Mouse (Mus musculus): ENCODE data around the gene Cela3a. TPM values are rescaled to one million over a fixed set of nuclear protein-coding genes. Genes with fewer than 3 reads are reported as not detected.

Gene Cela3a
- polyA plus RNA-seq, 1 experiment from 2014 or later: not detected

- Histone ChIP-seq H3K9me3 (ENCODE audit: control insufficient read depth, low read length) (no peaks in the 10 kb centered on the region), H3K9ac (ENCODE audit: low read depth, low read length) (no peak overlapping the region), H3K4me1 (replicated peaks; ENCODE audit: control insufficient read depth, insufficient read depth, low read length) (peaks cover 3% of the 10 kb centered on the region), H3K4me3 (ENCODE audit: low read depth, low read length) (no peak overlapping the region), H3K27me3 (replicated peaks; ENCODE audit: control insufficient read depth, insufficient read depth, low read length) (no peaks in the 10 kb centered on the region), H3K27ac (ENCODE audit: low read depth, low read length) (no peak overlapping the region), H3K4me2 (no peak overlapping the region), H3K36me3 (ENCODE audit: control insufficient read depth, insufficient read depth, low read length) (no peaks in the 10 kb centered on the region)
- no peak for DNase-seq (ENCODE audit: low spot score)
- ATAC-seq (replicated peaks; ENCODE audit: low FRiP score): no peak
- 77% methylated on average over 3 of the region's 3 CpGs for WGBS
These were observed 48.6 kb downstream of the Cela3a start for GRCm38 (mm10) chr4:137360996-137361395.

GRCm38 (mm10) chr4:137358291-137359002, 51.1 kb downstream of the Cela3a start:
- H3K4me2 ChIP-seq: peak overlapping the region; percentile 87
- no peak for DNase-seq (ENCODE audit: low spot score)
- peak overlapping the region; percentile 93; the same call in 1 of the 2 replicates for H3K4me3 ChIP-seq (ENCODE audit: low read depth, low read length)
- peak overlapping the region; percentile 40; the same call in 1 of the 2 replicates for H3K27ac ChIP-seq (ENCODE audit: low read depth, low read length)
- H3K9ac ChIP-seq (ENCODE audit: low read depth, low read length): 0 out of 2 replicates have a peak overlapping the region, but pooled peaks have one; percentile 20
- ATAC-seq (replicated peaks; ENCODE audit: low FRiP score): peak; percentile 32; the same call in 1 of the 2 replicates
- no peaks in the 10 kb centered on the region for H3K9me3 ChIP-seq (ENCODE audit: control insufficient read depth, low read length)
- H3K4me1 ChIP-seq (replicated peaks; ENCODE audit: control insufficient read depth, insufficient read depth, low read length): peaks cover 12% of the 10 kb centered on the region
- 28% methylated on average over 14 of the region's 14 CpGs for WGBS
- H3K36me3 ChIP-seq (ENCODE audit: control insufficient read depth, insufficient read depth, low read length): no peaks in the 10 kb centered on the region
- H3K27me3 ChIP-seq (replicated peaks; ENCODE audit: control insufficient read depth, insufficient read depth, low read length): no peaks in the 10 kb centered on the region

GRCm38 (mm10) chr4:137357517-137358254, 51.9 kb downstream of the Cela3a start, which contains the start of gene Cdc42:
Cdc42 (minus strand) TSS chr4:137357720.
- Histone ChIP-seq H3K4me2 (peak within 1 kb of the TSS; percentile 87), H3K27me3 (replicated peaks; ENCODE audit: control insufficient read depth, insufficient read depth, low read length) (no peaks in the 10 kb centered on the region), H3K9me3 (ENCODE audit: control insufficient read depth, low read length) (no peaks in the 10 kb centered on the region), H3K4me3 (ENCODE audit: low read depth, low read length) (peak within 1 kb of the TSS; percentile 93), H3K27ac (ENCODE audit: low read depth, low read length) (peak within 1 kb of the TSS; percentile 98), H3K9ac (ENCODE audit: low read depth, low read length) (peak within 1 kb of the TSS; percentile 98), H3K36me3 (ENCODE audit: control insufficient read depth, insufficient read depth, low read length) (no peaks in the 10 kb centered on the region), H3K4me1 (replicated peaks; ENCODE audit: control insufficient read depth, insufficient read depth, low read length) (peaks cover 15% of the 10 kb centered on the region)
- WGBS: 0% methylated on average over 32 of the region's 44 CpGs
- DNase-seq (ENCODE audit: low spot score): peak; percentile 99
- ATAC-seq (replicated peaks; ENCODE audit: low FRiP score): peak; percentile 95

- Histone ChIP-seq H3K4me3 (ENCODE audit: low read depth, low read length) (peak overlapping the region; percentile 93), H3K4me2 (peak overlapping the region; percentile 87), H3K4me1 (replicated peaks; ENCODE audit: control insufficient read depth, insufficient read depth, low read length) (peaks cover 16% of the 10 kb centered on the region), H3K27ac (ENCODE audit: low read depth, low read length) (peak overlapping the region; percentile 98), H3K9ac (ENCODE audit: low read depth, low read length) (peak overlapping the region; percentile 98), H3K36me3 (ENCODE audit: control insufficient read depth, insufficient read depth, low read length) (no peaks in the 10 kb centered on the region), H3K27me3 (replicated peaks; ENCODE audit: control insufficient read depth, insufficient read depth, low read length) (no peaks in the 10 kb centered on the region), H3K9me3 (ENCODE audit: control insufficient read depth, low read length) (no peaks in the 10 kb centered on the region)
- DNase-seq (ENCODE audit: low spot score): peak; percentile 70
- ATAC-seq (replicated peaks; ENCODE audit: low FRiP score): peak; percentile 72
- WGBS: 0% methylated on average over 43 of the region's 90 CpGs
These were observed 52.7 kb downstream of the Cela3a start for GRCm38 (mm10) chr4:137356674-137357510.

Other genes starting within 250 kb of the Cela3a start
- gene Wnt4, start 132.3 kb downstream of the Cela3a start, polyA plus RNA-seq (2014; fragmentation: Nextera tagmentation; extraction: Ambion mirVana): 1.8 and 1.9 TPM in 2 replicates
- gene Cdc42, start 52.1 kb downstream of the Cela3a start, polyA plus RNA-seq (2014; fragmentation: Nextera tagmentation; extraction: Ambion mirVana): 459 and 500 TPM in 2 replicates
- gene Cela3b, start 20.7 kb upstream of the Cela3a start, polyA plus RNA-seq (2014; fragmentation: Nextera tagmentation; extraction: Ambion mirVana): not detected in 2 replicates
- gene 1700013G24Rik, start 43.5 kb upstream of the Cela3a start, polyA plus RNA-seq (2014; fragmentation: Nextera tagmentation; extraction: Ambion mirVana): not detected in 2 replicates
- gene Hspg2, start 59.0 kb upstream of the Cela3a start, polyA plus RNA-seq (2014; fragmentation: Nextera tagmentation; extraction: Ambion mirVana): 19.9 and 20.8 TPM in 2 replicates
- gene Ldlrad2, start 164.8 kb upstream of the Cela3a start, polyA plus RNA-seq (2014; fragmentation: Nextera tagmentation; extraction: Ambion mirVana): not detected in 2 replicates
- gene Usp48, start 184.0 kb upstream of the Cela3a start, polyA plus RNA-seq (2014; fragmentation: Nextera tagmentation; extraction: Ambion mirVana): 65.7 and 70.3 TPM in 2 replicates